Mouse (Mus musculus) thymus, postnatal 10 days (tissue): Measurements from ENCODE around the gene Sik1.

ENCODE experiments used
- DNase-seq, 2 experiments: peaks; one replicate each; pipeline ENCODE4 v3.0.0; 2021; ENCODE audit warnings: low spot score in 2 of 2

Sik1 gene

DNA sequence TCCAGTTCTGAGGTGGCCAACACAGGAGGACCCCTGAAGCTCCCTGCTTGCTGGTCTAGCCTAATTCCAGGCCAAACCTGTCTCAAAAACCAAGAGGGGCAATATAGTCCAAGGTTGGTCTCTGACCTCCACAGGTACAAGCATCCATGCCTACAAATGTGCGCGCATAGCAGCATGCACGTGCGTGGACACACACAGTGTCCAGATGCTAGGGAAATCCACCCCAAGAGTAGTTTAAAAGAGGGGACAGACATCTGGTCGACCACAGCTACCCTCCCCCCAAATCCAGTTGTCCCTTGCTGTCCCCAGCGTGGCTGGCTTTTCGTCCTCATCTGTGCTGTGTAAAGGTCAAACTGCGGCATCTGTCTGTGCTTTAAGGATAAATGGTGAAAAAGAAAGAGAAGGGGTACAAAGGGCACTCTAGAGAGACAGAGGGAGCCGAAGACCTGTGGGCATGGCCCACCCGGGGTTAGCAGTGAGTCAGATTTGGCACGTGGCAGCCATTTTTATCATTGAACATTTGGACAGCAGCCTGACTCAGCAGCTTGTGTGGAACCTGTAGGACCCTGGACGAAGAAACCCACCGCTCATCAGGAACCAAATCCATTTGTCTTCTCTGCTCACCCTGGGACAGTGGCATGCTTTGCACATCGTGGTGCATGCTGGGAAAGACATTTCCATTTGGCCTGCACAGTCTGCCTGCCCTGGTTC is 23.6 kb downstream of the Sik1 start:
- DNase-seq = no peak

GRCm38 (mm10) chr17:31831097-31831865 is 24.3 kb downstream of the Sik1 start:
- DNase-seq = no peak

GRCm38 (mm10) chr17:31830506-31831075 is 25.0 kb downstream of the Sik1 start:
- DNase-seq = no peak

- DNase-seq = no peak
These were observed 26.7 kb downstream of the Sik1 start for GRCm38 (mm10) chr17:31828916-31829315.

- DNase-seq = no peak
These were observed 27.5 kb downstream of the Sik1 start for GRCm38 (mm10) chr17:31828118-31828517.

GRCm38 (mm10) chr17:31827206-31827605 is 28.4 kb downstream of the Sik1 start:
- DNase-seq = no peak

DNA sequence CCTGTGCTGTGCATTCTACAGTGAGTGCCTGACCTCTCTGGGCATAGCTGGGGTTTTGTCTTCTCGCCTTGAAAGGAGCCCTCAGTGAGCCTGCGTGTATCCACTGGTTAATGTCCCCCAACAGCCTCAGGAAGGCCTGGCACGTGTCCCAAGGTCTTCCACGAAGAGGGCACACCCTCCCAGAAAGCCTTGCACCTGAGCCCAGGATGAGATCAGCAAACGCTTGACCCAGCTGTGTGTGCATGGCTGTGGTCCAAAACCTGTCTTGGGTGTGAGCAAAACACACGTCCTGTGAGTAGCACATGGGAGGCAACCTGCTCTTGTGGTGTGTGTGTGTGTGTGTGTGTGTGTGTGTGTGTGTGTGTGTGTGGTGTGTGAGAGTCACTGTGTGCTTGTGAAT is 28.9 kb downstream of the Sik1 start:
- no peak for DNase-seq

DNA sequence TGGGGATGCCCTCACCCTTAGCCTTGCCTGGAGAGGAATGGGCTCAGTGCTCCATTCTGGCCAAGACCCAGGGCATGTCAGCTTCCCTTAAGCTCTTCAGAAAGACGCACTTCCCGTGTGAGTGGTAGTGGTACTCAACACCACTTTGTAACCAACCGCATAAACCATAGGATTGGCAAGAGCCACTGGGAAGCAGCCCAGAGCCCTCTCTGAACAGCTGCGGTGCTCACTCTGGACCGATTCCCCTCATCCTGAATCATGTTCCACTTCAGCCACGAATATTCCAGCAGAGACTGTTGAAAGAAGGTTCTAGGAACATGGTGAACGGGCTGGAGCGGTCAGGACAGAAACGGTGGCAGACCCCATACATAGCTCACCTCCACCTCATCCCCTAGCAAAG is 29.9 kb downstream of the Sik1 start:
- DNase-seq = no peak

- no peak for DNase-seq
These were observed 30.8 kb downstream of the Sik1 start for GRCm38 (mm10) chr17:31824812-31825211.

DNA sequence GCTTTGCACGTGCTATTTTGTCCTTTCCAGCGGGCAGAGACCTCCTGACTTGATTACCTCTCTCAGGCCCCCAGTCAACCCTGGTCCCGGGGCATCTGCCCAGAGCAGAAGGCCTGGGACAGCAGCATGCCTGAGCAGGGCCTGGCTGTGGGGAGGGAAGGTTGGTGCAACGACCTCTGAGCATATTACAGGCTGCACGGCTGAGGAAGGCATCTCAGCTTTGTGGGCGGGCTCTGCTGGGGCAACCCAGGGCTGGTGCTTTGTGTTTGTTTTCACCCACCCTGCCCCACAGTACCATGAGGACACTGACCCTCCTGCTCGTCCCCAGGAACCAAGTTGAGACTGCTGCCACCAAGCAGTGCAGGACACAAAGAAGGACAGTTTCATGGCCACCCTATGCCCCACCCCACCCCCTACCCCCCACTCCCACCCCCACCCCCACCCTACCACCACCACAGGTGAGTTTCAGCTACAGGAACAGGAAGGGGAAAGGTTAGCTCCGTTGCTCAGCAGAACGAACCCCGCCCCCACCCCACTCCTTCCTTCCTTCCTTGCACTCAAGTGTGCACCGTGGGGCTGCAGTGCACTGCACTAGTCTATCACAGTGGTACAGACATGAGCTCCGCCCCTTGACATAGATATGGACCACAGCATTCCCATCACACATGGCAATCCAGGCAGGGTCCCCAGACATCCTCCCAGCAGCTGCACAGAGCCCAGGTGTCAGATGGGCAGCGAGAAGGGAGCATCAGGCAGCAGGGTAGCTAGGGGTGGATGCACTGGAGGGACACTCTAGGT is 34.3 kb downstream of the Sik1 start:
- peak; percentile 56 to 59 for DNase-seq

GRCm38 (mm10) chr17:31820099-31820846 is 35.3 kb downstream of the Sik1 start:
- DNase-seq = no peak

DNA sequence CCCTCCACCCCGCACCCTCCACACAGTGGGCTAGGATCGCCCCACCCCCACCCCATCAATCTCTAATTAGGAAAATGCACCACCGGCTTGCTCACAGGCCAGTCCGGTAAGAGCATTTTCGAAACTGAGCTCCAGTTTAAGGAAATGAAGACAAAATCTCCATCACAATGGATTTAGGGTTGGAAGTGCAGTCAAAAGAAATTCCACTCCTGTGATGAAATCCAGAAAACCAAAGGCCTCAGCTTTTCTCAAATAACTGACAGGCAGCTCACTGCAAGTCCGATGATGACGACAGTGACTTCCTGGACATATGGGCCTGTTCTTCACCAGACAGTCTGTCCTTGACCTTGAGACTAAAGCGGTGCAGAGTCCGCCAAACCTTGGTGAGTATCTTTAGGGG is 36.2 kb downstream of the Sik1 start:
- DNase-seq = no peak

DNA sequence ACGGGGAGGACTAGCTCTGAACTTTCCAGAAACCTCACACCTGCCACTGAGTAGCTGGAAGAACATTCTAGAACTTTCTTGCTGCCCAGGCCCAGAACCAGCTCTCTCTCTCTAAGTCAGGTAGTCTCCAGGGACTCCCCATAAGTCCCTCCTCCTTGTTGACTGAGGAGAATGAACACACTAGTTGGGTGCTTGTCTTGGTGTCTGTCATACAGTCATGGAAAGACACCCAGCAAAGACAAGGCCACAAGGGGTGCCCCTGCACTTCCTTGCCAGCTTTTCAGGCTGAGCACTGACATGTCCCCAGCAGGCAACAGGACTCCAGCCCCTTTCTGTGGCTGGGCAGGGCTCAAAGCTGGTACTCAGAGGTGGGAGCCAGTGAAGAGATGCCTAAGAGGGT is 37.8 kb downstream of the Sik1 start:
- no peak for DNase-seq

DNA sequence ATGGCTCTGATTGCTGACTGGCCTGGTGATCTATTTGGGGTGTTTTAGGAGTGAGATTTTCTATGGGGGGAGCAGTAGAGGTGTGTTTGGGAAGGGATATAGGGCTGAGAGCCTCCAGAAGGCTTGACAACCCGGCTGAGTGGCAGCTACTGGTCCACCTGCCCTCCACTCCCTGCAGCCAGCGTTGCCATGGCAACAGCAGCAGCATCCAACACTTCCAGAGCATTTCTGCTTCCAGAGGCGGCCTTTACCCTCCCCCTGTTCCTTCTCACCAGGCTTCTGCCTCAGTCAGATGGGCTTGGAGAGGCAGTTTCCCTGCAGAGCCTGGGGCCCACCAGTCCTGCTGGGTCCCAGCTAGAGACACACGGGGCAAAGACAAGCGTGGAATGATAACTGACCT is 38.4 kb downstream of the Sik1 start:
- DNase-seq = no peak

DNA sequence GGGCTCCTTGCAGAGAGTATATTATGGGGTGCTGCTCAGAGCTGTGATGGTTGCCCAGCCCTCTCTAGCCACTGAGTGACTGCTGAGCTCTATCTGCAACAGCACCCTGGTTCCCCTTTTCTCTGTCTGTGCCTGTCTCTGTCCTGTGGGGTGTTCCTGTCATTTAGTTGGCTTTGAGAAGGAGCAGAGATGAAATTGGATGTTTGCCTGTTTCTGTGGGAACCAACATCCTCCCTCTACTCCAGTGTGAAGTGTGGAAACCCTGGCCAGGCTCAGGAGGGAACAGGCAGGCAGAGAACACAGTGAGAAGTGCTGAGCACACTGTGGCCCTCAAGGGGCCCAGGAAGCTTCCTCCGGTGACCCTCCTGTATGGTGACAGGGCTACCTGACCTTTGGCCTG is 40.8 kb downstream of the Sik1 start:
- no peak for DNase-seq

DNA sequence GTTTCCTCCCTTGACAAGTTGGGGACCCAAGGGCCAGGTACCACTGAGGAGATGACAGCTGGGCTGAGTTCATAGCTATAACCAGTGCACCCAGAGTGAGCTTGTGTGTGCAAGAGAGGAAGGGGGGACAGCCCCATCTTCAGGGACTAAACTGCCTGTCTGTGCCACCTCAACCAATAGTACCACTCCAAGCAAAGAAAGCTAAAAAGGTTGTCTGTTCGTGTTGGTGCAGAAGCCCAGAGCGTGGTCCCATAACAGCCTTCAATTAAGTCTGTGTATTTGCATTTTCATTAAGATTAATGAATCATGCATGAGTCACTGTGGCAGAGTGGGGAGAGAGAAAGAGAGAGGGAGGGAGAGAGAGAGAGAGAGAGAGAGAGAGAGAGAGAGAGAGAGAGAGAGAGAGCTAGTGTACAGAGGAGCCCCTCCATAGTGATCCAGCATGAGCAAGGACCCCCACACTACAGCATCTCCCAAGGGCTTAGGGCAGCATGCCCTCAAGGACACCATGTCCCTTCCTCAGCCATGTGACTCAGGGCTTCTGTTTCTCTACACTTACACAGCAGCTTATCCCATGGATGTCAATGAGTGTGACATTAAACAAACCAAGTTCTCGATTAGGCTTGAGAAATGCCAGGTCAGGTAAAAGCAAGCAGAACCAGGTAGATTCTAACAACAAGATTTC is 41.5 kb downstream of the Sik1 start:
- DNase-seq = no peak

DNA sequence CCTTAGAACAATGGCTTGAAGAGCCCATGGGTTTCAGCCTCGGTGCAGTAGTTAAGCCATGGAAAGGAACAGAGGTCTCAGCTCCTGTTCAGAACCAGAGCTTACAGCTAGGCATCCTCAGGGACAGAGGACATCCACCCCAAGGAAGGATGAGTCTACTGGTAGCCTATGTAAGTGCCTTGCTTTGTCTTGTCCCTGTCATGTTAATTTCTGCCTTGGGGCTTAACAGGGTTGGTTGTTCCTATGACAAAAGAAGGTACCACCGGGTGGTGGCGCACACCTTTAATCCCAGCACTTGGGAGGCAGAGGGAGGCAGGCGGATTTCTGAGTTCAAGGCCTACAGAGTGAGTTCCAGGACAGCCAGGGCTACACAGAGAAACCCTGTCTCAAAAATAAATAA is 44.3 kb downstream of the Sik1 start:
- no peak for DNase-seq

DNA sequence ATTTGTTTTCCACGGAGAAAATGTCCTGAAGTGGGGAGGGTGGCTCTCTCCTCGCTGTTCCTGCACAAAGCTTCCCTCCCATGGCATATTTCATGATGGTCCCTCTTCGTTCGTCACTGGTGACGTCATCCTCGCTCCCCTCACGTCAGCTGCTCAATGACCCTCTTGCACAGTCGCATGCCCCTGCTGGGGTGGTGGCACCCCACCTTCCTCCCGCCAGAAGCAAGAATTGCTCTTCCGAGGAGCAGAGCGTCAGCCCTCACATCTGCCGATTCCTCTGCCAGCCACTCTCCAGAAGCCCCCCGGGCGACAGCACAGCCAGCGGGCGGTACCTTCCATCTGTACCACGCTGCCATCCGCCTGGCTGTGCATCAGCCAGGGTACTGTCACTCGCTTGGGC is 45.7 kb downstream of the Sik1 start:
- DNase-seq = no peak

- peak; percentile 21 to 27 for DNase-seq
These were observed 46.5 kb downstream of the Sik1 start for GRCm38 (mm10) chr17:31809136-31809535.

DNA sequence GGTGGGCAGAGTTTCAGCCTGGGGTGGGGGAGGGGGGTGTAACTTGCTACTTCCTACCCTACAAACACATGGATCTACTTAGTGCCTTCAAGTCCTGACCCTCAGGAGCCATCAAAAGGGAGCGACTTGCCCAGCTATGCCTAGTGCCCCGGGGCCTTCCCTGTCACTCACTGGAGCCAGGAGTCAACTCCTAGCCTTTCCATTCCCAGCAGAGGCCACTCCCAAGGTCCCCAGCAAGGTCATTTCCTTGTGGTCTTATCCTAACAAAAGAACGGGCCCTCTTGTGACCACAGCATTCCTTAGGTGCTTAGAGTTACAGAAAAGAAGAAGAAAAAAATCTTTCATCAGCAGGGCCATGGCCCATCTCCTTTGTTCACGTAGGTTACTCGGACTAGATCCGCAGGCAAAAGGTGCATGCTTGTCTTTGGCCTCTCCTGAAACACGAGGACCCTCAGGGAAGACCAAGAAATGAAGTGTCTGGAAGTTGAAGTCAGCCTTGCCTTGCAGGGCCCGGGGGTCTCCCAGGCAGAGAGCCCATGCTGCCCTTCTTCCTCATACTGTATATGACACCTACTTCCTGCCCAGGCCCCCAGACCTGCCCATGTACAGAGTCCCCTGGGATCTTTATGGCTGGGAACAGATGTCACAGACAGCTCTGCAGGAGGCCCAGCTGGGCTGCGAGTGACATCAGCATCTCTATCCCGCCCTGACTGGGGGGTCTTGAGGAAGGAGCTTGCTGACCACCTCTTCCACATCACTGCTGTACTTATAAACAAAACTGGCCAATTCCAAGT is 47.3 kb downstream of the Sik1 start:
- DNase-seq = no peak
